Mouse (Mus musculus) layer of hippocampus, adult 2 months (tissue): ENCODE measurements around the gene Kirrel3. TPM values are rescaled to one million over a fixed set of nuclear protein-coding genes. Genes with fewer than 3 reads are reported as not detected.

ENCODE experiments used
- DNase-seq, 2 experiments: peaks; one replicate each; pipeline ENCODE4 v3.0.0; 2022; ENCODE audit warnings: low spot score in 2 of 2
- H3K27ac ChIP-seq: fragments of 200-600 bp; 2 replicates; pipeline ENCODE4 v1.8.1; 2022
- H3K4me3 ChIP-seq: fragments of 200-600 bp; 2 replicates; pipeline ENCODE4 v1.8.1; 2022; ENCODE audit warnings: mild to moderate bottlenecking
- CTCF ChIP-seq: fragments of 200-600 bp; conservative IDR thresholded peaks from 2 replicates; pipeline ENCODE4 v1.8.1; 2022; ENCODE audit warnings: antibody characterized with exemption, mild to moderate bottlenecking, moderate library complexity
- total RNA-seq, 2 experiments: library from RNA; stranded (reverse); gene quantifications; 2 replicates each; pipeline ENCODE4 v1.2.3; 2021

The Kirrel3 gene
- total RNA-seq, 2 experiments from 2014 or later: 55.6 to 57.5 TPM

DNA sequence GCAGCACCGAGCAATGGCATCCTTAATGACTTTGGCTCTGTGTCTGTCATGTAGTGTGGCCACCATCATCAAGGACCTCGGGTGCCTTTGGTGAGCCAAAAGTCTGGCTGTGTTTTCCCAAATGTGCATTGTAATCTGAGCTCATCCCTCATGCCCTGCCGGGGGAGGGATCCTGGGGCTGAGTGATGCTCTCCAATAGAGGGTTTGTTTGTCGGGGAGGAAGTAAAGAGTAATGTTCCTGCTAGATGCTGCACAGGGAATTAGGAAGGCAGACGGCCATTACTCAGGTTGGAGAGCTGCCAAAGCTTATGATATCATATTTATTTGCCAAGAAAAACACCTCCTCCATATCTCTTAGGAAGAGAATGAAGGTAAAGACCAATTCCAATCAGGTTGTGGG, 401.1 kb downstream of the Kirrel3 start:
- Histone ChIP-seq H3K4me3 (no peak overlapping the region), H3K27ac (peak overlapping the region; percentile 89)
- no peak for TF ChIP-seq CTCF
- DNase-seq: no peak

DNA sequence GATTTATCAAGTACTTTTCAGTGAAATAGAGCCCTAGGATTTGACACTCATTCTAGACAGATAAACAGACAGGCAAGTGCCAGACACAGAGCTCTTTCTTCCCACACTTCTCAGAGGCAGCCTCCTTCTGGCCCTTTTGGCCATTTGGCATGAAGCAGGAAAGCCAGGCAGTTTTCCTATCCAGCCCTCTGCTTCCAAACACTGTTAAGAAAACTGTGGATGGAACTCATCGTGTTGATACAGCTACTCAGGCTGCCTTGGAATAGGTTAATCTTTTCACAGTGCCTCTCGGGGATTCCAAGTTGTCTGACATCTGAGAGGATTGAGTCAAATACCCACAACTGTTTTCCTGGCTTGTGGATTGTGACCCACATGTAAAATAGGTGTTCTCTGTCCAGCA, 401.5 kb downstream of the Kirrel3 start:
- TF ChIP-seq CTCF: no peak
- Histone ChIP-seq H3K27ac (peak overlapping the region; percentile 89), H3K4me3 (no peak overlapping the region)
- no peak for DNase-seq

DNA sequence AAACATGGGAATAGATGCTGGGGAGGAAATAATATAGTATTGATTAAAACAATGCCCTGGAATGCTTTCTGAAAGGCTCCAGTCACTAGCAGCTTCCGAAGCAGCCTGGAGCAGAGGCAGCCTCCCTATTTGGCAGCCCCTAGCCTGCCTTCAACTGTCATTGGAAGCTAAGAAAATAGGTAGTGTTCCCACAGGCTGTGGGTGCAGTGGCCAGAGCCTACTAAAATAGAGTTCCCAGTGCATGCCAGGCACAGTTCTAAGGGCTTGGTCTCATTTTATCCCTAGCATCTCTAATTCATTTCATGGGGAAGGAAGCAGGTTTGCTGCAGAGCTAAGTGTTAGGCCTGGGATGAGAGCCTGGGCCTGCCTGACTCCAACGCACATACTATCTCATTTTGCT, 402.6 kb downstream of the Kirrel3 start:
- DNase-seq: no peak
- TF ChIP-seq CTCF: no peak
- Histone ChIP-seq H3K27ac (peak overlapping the region; percentile 89), H3K4me3 (no peak overlapping the region)

DNA sequence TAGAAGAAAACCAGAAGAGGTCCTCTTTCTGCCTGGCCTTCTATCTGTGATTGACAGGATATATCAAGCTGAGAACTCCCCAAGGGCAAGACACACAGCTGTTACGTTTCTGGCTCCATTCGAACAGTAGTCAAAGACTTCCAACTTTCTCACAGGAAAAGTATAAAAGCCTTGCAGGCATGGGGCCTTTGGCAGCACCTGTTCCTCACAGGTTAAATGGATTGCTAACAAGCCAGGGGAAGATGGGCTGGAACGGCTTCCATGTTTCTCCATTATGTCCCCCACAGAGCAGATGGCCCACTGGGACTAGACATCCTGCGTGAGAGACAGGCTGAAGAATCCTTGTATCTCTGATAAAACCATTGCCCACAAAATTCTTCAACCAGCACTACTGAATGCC, 415.5 kb downstream of the Kirrel3 start:
- no peak for DNase-seq
- TF ChIP-seq CTCF: no peak
- Histone ChIP-seq H3K27ac (no peak overlapping the region), H3K4me3 (no peak overlapping the region)

DNA sequence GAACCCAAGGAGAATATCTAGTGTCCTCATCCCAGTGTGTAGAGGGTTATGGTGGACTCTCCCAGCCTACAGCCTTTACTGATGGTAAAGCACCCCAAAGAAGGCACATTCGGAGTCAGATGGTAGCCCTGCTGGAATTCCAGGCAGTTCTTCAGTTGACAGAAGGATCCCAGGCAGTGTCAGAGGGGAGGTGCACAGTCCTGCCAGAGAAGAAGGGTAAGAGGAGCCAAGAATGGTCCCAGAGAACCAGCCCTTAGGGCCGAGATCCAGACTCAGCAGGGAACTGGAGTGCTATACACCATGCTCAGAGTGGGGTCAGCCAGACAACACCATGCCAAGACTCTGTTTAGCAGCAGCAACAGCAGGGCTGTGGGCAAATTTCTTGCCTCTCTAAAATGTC, 416.2 kb downstream of the Kirrel3 start:
- no peak for DNase-seq
- TF ChIP-seq CTCF: no peak
- Histone ChIP-seq H3K27ac (0 out of 2 replicates have a peak overlapping the region, but pooled peaks have one; percentile 18), H3K4me3 (no peak overlapping the region)

DNA sequence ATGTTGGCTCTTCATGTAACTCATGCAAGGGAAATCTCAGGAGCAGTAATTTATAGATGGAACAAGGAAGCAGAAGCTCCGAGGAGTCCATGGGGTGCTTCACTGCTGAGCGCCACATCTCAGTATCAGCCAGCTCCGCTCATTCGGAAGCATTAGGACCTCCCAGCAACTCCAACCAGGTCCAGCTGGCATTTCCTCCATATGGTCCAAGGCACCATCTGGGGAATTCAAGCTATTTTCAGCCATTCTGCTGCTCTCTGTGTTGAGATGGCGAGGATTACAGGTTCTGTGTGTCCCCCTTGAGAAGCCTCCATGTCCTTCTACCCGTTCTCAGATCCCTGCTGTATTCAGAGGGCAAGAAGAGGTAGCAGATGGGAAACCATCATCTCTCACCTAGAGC, 419.5 kb downstream of the Kirrel3 start:
- no peak for DNase-seq
- no peak for TF ChIP-seq CTCF
- no peak overlapping the region for H3K4me3 ChIP-seq
- H3K27ac ChIP-seq: no peak overlapping the region

DNA sequence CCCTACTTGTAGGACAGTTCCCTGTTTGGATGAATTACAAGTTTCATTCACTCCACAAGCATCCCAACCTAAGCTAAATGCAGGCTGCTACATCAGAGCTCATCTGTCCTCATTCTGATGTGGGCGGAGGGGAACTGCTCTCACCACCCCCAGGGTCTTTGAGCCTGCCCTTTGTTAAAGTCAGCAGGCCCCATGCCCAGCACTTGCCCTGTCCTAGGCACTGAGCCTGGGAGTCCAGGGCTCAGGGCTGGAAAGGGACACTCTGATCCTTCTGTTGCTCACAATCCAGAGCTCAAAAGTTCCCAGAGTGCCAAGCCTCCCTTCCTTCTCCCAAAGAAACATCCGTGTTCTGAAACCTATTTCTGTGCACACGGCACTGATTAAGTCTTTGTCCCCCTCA, 422.3 kb downstream of the Kirrel3 start:
- TF ChIP-seq CTCF: no peak
- DNase-seq: no peak
- H3K4me3 ChIP-seq: no peak overlapping the region
- peak overlapping the region; percentile 68 for H3K27ac ChIP-seq

DNA sequence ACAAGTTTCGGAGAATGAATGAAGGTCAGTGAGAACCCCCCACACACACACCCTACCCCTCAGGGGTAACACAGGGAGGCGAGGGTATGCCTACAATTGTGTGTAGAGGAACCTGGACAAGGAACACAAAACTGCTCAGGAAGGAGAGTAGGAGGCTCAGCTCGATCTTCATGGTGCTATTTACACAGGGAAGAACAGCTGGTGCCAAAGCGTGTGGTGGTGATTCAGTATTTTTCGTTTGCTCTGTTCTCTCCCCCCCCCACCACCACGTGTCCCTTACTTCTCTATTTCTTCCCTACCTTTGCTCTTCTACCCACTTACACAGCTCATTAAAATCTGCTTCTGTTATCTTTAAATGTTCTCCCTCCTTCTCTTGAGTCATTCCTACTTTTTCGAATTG, 426.1 kb downstream of the Kirrel3 start:
- TF ChIP-seq CTCF: no peak
- no peak for DNase-seq

DNA sequence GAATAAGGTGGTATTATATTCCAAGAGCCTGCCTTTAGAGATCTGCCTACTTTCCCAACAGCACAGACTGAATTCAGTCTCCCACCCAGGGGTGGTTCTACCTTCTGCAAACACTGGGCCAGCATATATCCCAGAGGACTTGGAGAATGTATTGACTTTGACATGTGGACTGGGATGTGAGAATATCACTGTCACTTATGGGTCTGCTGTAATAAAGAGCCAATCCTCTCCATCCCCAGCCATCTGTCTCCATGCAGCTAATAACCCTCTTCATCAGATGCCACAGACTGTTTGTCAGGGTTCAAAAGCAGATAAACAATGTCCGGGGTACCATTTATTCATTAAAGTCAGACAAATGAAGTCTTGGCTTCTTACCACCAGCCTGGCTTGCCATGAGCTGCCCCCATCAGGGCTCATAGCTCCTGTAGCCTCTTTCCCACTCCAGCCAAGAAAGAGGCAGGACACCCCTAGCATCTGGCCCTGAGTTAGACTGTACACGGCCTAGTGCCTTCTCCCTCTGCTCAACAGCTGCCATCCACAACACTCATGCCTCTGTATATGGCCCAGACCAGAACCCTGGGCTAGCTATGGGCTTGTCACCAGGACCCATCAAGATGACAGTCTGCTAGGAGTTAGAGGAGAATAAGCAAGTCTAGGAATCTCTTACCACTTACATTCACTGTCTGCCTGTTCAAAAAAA, 426.7 kb downstream of the Kirrel3 start:
- DNase-seq: no peak
- H3K27ac ChIP-seq: peak overlapping the region; percentile 33

More for the DNA sequence above, 426.1 kb downstream of the Kirrel3 start:
- H3K27ac ChIP-seq: peak overlapping the region; percentile 33; the same call in 1 of the 2 replicates
- H3K4me3 ChIP-seq: no peak overlapping the region

DNA sequence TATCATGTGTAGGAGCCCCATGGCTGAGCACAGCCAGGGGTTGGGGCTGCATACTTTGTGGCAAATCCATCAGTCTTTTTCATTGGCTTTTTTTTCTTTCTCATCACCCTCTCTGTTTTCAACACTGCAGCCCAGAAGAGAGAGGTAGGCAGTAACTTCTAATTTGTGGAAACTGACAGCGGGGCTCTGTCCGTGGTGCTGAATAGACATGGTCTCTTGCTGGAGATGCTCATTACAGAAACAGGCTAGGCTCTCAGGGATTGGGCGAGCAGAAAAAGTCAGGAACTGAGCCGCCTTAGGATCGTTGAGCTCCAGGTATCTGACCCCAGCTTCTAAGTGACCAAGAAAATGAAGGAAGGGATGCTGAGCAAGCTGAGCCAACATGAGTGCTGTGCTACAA, 427.3 kb downstream of the Kirrel3 start:
- H3K27ac ChIP-seq: no peak overlapping the region; the same call in 1 of the 2 replicates
- TF ChIP-seq CTCF: no peak
- H3K4me3 ChIP-seq: no peak overlapping the region
- no peak for DNase-seq

More for the DNA sequence above, 426.7 kb downstream of the Kirrel3 start:
- TF ChIP-seq CTCF: no peak
- no peak overlapping the region for H3K4me3 ChIP-seq

DNA sequence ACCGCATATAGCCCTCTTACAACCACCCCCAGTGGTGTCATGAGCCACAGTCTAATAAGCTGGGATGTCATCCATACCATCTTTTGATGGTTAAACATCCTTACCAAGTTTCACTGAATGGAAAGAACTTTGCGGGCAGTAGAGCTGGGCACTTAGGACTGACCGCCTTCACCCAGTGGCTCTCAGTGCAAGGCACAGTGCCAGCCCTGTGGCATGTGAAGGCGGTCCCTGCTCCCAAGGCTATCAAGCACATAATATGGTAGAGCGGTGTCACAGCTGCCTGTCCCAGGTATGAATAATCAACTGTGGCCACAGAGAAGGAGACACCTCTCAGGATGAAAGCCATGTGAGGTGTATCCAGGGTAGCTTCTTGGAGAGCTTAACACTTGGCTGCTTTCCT, 433.3 kb downstream of the Kirrel3 start:
- peak overlapping the region; percentile 32; the same call in 1 of the 2 replicates for H3K27ac ChIP-seq
- TF ChIP-seq CTCF: no peak
- DNase-seq: no peak
- no peak overlapping the region for H3K4me3 ChIP-seq

DNA sequence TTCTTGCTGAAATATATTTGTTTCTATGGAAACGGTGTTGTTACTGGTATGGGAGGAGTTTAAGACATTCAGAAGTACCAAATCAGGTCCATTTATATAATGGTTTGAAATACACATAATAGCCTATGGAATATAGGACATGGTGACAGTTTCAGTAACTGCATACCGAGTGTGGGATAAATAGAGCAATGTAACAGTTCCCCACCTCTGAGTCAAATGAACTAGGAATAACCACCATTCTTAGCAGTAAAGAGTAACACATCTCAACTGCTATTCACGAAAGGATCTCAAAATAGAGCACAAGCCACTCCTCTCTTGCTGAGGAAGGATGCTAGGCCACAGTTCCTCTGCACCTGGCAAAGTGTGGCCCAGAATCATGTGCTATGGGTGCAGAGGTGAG, 434.4 kb downstream of the Kirrel3 start:
- DNase-seq: no peak
- H3K4me3 ChIP-seq: no peak overlapping the region
- TF ChIP-seq CTCF: no peak
- H3K27ac ChIP-seq: peak overlapping the region; percentile 1; the same call in 1 of the 2 replicates

DNA sequence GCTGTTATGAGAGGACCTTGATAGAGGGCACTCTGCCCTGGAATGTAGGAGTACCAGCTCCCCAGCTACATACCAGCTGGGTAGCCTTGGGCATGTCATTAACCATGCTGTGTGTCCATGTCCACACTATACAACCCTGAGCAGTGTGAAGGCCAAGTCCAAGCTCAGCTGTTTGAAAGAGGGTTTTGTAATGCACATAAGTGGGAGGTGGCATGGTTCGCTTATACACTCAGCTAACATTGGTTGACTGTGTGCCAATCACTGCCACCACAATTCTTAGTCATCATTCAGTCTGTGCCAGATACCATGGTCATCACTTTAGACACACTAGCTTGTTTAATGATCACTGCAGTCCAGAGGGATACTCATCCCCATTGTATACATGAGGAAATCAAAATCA, 436.2 kb downstream of the Kirrel3 start:
- H3K27ac ChIP-seq: peak overlapping the region; percentile 63
- no peak for DNase-seq
- H3K4me3 ChIP-seq: no peak overlapping the region
- TF ChIP-seq CTCF: no peak

DNA sequence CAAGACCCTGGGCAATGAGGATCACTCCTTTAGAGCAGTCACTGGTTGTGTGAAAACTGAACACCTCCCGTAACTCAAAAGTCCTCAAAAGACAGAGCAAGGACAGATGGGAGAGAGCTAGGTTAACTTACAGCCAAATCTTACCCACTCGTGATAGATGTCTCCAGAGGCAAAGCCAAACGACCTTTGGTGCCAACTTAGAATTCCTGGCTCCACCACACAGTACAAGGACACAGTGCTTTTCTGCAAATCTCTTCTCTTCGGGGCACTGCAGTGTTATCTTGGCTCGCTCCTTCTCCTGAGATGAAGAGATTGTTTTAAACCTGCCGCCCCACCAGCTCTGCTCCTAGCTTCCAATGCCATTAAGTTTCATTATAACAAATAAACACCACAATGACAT, 437.0 kb downstream of the Kirrel3 start:
- no peak for TF ChIP-seq CTCF
- no peak overlapping the region for H3K4me3 ChIP-seq
- no peak for DNase-seq
- H3K27ac ChIP-seq: peak overlapping the region; percentile 63
